Mouse (Mus musculus): ENCODE data around the gene Ccdc71.

DNA sequence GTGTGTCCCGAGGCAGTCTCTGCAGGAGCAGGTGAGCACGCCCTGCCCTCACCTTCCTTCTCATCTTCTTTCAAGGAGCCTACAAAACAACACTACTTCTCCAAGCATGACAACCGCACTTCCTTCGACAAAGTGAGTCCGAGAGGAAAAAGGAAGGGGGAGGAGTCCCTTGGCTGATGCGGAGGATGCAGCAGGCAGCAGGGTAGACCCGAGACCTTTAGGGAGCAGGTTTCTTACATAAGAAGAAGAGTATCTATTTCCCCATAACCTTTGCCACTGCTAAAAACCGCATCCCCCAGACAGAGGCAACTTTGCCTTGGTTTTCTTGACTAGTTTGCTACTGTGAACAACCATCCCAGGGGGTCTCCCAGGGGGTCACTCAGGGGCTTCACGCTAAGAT is 15.2 kb upstream of the Ccdc71 start:
- no peak for TF ChIP-seq CTCF (conservative IDR thresholded peaks at IDR 0.05 in 1 of 2, IDR thresholded peaks at IDR 0.05 in 1 of 2; ENCODE audit: low read depth in 2 of 2, low read length in 2 of 2)
- no peak for TF ChIP-seq POLR2A (IDR thresholded peaks at IDR 0.05; ENCODE audit: low read depth, low read length)
- no peak for TF ChIP-seq POLR2AphosphoS2 (IDR thresholded peaks at IDR 0.05; ENCODE audit: low read depth, low read length)
- TF ChIP-seq ETS1 (conservative IDR thresholded peaks at IDR 0.05; ENCODE audit: low read depth, low read length) = no peak
- TF ChIP-seq CHD1 (IDR thresholded peaks at IDR 0.05; ENCODE audit: low read depth, low read length) = no peak
- TF ChIP-seq ZNF384 (IDR thresholded peaks at IDR 0.05; ENCODE audit: low read depth, low read length) = no peak
- TF ChIP-seq KAT2A (IDR thresholded peaks at IDR 0.05; ENCODE audit: insufficient replicate concordance, low read length) = no peak
- no peak for TF ChIP-seq ZMIZ1 (IDR thresholded peaks at IDR 0.05; ENCODE audit: low read depth, low read length)
